Mouse (Mus musculus): ENCODE data around the gene En2. TPM values are rescaled to one million over a fixed set of nuclear protein-coding genes. Genes with fewer than 3 reads are reported as not detected.

Gene En2
- total and polyA plus RNA-seq, 2 experiments from 2014 or later: 0.05 TPM; not detected in 1

GRCm38 (mm10) chr5:28161383-28161937 is 4.0 kb upstream of the En2 start:
- DNase-seq: no peak
- no peak overlapping the region for H3K4me2 ChIP-seq (ENCODE audit: low read depth)
- H3K9me3 ChIP-seq (ENCODE audit: low read length): no peaks in the 10 kb centered on the region
- TF ChIP-seq CTCF (IDR thresholded peaks at IDR 0.05; ENCODE audit: low read depth): no peak
- no peaks in the 10 kb centered on the region for H3K36me3 ChIP-seq (ENCODE audit: insufficient read depth)
- H3K27me3 ChIP-seq (ENCODE audit: insufficient read depth, low read length): peaks cover 87% of the 10 kb centered on the region
- H3K27ac ChIP-seq (ENCODE audit: low read depth, low read length): no peak overlapping the region
- 0 out of 2 replicates have a peak, but pooled peaks cover 7% of the 10 kb centered on the region for H3K4me1 ChIP-seq (ENCODE audit: insufficient read depth)
- H3K4me3 ChIP-seq (ENCODE audit: low read depth, low read length): no peak overlapping the region
- no peak overlapping the region for H3K9ac ChIP-seq
- WGBS: 2% methylated on average over 20 of the region's 20 CpGs
- no peak for ATAC-seq

GRCm38 (mm10) chr5:28161938-28162402 is 3.5 kb upstream of the En2 start:
- Histone ChIP-seq H3K4me1 (ENCODE audit: insufficient read depth) (0 out of 2 replicates have a peak, but pooled peaks cover 10% of the 10 kb centered on the region), H3K36me3 (ENCODE audit: insufficient read depth) (no peaks in the 10 kb centered on the region), H3K27me3 (ENCODE audit: insufficient read depth, low read length) (peaks cover 87% of the 10 kb centered on the region), H3K4me2 (ENCODE audit: low read depth) (no peak overlapping the region), H3K9me3 (ENCODE audit: low read length) (no peaks in the 10 kb centered on the region), H3K9ac (no peak overlapping the region), H3K4me3 (ENCODE audit: low read depth, low read length) (no peak overlapping the region), H3K27ac (ENCODE audit: low read depth, low read length) (no peak overlapping the region)
- no peak for ATAC-seq
- WGBS: 1% methylated on average over 24 of the region's 24 CpGs
- TF ChIP-seq CTCF (IDR thresholded peaks at IDR 0.05; ENCODE audit: low read depth): no peak
- peak; percentile 46 for DNase-seq

- Histone ChIP-seq H3K4me3 (ENCODE audit: low read depth, low read length) (no peak overlapping the region), H3K27ac (ENCODE audit: low read depth, low read length) (no peak overlapping the region), H3K9ac (no peak overlapping the region), H3K27me3 (ENCODE audit: insufficient read depth, low read length) (peaks cover 81% of the 10 kb centered on the region), H3K4me2 (ENCODE audit: low read depth) (no peak overlapping the region), H3K4me1 (ENCODE audit: insufficient read depth) (0 out of 2 replicates have a peak, but pooled peaks cover 10% of the 10 kb centered on the region), H3K36me3 (ENCODE audit: insufficient read depth) (no peaks in the 10 kb centered on the region), H3K9me3 (ENCODE audit: low read length) (no peaks in the 10 kb centered on the region)
- no peak for ATAC-seq
- WGBS: 10% methylated on average over 1 of the region's 1 CpGs
- DNase-seq: no peak
- TF ChIP-seq CTCF (IDR thresholded peaks at IDR 0.05; ENCODE audit: low read depth): no peak
Observed at GRCm38 (mm10) chr5:28163926-28164325, 1.6 kb upstream of the En2 start.

GRCm38 (mm10) chr5:28166256-28167231 is 1.1 kb downstream of the En2 start:
- H3K4me1 ChIP-seq (ENCODE audit: insufficient read depth): 0 out of 2 replicates have a peak, but pooled peaks cover 10% of the 10 kb centered on the region
- WGBS: 2% methylated on average over 98 of the region's 111 CpGs
- H3K4me3 ChIP-seq (ENCODE audit: low read depth, low read length): peak overlapping the region; percentile 43
- TF ChIP-seq CTCF (IDR thresholded peaks at IDR 0.05; ENCODE audit: low read depth): no peak
- peaks cover 75% of the 10 kb centered on the region for H3K27me3 ChIP-seq (ENCODE audit: insufficient read depth, low read length)
- peak overlapping the region; percentile 83 for H3K4me2 ChIP-seq (ENCODE audit: low read depth)
- no peak overlapping the region for H3K27ac ChIP-seq (ENCODE audit: low read depth, low read length)
- ATAC-seq: 0 out of 2 replicates have a peak, but pooled peaks have one; percentile 21
- H3K9me3 ChIP-seq (ENCODE audit: low read length): no peaks in the 10 kb centered on the region
- peak; percentile 41 for DNase-seq
- no peaks in the 10 kb centered on the region for H3K36me3 ChIP-seq (ENCODE audit: insufficient read depth)
- no peak overlapping the region for H3K9ac ChIP-seq

- peaks cover 78% of the 10 kb centered on the region for H3K27me3 ChIP-seq (ENCODE audit: insufficient read depth, low read length)
- no peaks in the 10 kb centered on the region for H3K36me3 ChIP-seq (ENCODE audit: insufficient read depth)
- TF ChIP-seq CTCF (IDR thresholded peaks at IDR 0.05; ENCODE audit: low read depth): no peak
- peak; percentile 60 for DNase-seq
- WGBS: 1% methylated on average over 29 of the region's 29 CpGs
- no peak overlapping the region for H3K27ac ChIP-seq (ENCODE audit: low read depth, low read length)
- no peak overlapping the region for H3K4me3 ChIP-seq (ENCODE audit: low read depth, low read length)
- 0 out of 2 replicates have a peak, but pooled peaks cover 10% of the 10 kb centered on the region for H3K4me1 ChIP-seq (ENCODE audit: insufficient read depth)
- ATAC-seq: no peak
- H3K9ac ChIP-seq: no peak overlapping the region
- H3K9me3 ChIP-seq (ENCODE audit: low read length): no peaks in the 10 kb centered on the region
- H3K4me2 ChIP-seq (ENCODE audit: low read depth): no peak overlapping the region
Observed at GRCm38 (mm10) chr5:28167611-28168252, 2.2 kb downstream of the En2 start.

- DNase-seq: peak; percentile 75
- Histone ChIP-seq H3K27ac (ENCODE audit: low read depth, low read length) (no peak overlapping the region), H3K9ac (no peak overlapping the region), H3K27me3 (ENCODE audit: insufficient read depth, low read length) (peaks cover 79% of the 10 kb centered on the region), H3K36me3 (ENCODE audit: insufficient read depth) (no peaks in the 10 kb centered on the region), H3K4me2 (ENCODE audit: low read depth) (no peak overlapping the region), H3K9me3 (ENCODE audit: low read length) (no peaks in the 10 kb centered on the region), H3K4me3 (ENCODE audit: low read depth, low read length) (no peak overlapping the region), H3K4me1 (ENCODE audit: insufficient read depth) (0 out of 2 replicates have a peak, but pooled peaks cover 10% of the 10 kb centered on the region)
- TF ChIP-seq CTCF (IDR thresholded peaks at IDR 0.05; ENCODE audit: low read depth): no peak
- no peak for ATAC-seq
- 2% methylated on average over 36 of the region's 36 CpGs for WGBS
Observed at GRCm38 (mm10) chr5:28168253-28169165, 3.0 kb downstream of the En2 start.

All from forebrain, postnatal 0 days (tissue).